Mouse (Mus musculus): ENCODE results near the gene Dnal4. TPM values are rescaled to one million over a fixed set of nuclear protein-coding genes. Genes with fewer than 3 reads are reported as not detected.

Gene Dnal4
- polyA plus RNA-seq, 1 experiment from 2014 or later = 40.9 TPM

DNA sequence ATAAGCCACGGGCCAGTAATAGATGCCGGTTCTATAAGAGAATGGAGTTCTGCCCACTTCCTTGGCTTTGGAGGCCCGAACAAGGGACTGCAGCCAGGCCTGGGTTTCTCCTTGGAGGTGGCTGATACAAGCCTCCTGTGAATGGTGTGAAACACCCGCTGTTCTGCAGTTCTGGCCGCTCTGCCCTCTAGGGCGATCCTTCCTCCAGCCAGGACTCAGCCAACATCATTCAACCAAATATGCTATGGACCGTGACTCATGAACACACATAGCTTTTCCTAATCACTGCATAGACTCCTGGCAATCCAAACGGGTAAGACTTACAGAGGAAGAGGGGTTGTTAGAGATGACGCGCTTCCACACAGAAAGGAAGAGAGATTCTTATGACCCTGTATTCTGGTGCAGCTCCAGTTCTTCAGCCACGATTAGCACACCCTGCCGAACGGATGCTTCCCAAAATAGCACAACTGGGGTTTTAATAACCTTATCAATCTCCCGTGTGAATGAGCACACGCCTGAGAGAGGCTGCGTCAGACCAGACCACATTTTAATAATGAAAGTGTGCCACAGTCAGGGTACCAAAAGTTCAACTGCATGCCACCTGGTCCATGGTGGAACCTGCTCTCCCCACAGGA, 10.2 kb downstream of the Dnal4 start:
- no peaks in the 10 kb centered on the region for H3K27me3 ChIP-seq (ENCODE audit: control insufficient read depth, insufficient read depth, low read length)
- H3K4me3 ChIP-seq (ENCODE audit: control insufficient read depth in 1 of 2, insufficient read depth in 1 of 2, low read depth in 1 of 2, low read length in 2 of 2) = no peak overlapping the region; a peak in 1 of 4 replicates
- no peaks in the 10 kb centered on the region for H3K9me3 ChIP-seq (ENCODE audit: control insufficient read depth, low read length)
- peak overlapping the region; percentile 43 for H3K4me2 ChIP-seq (ENCODE audit: low read length)
- ATAC-seq (ENCODE audit: insufficient number of reproducible peaks, insufficient read depth, low FRiP score, low read depth) = no peak
- H3K36me3 ChIP-seq (ENCODE audit: control insufficient read depth, insufficient read depth, low read length) = peaks cover 20% of the 10 kb centered on the region
- WGBS = 46% methylated on average over 16 of the region's 16 CpGs
- peak overlapping the region; percentile 43 to 68 for H3K27ac ChIP-seq (replicated peaks in 1 of 2; ENCODE audit: control insufficient read depth in 1 of 2, insufficient read depth in 1 of 2, low read depth in 2 of 2, low read length in 2 of 2)
- H3K9ac ChIP-seq (ENCODE audit: low read length) = peak overlapping the region; percentile 45; the same call in 1 of the 2 replicates
- peaks cover 35 to 60% of the 10 kb centered on the region in 2 experiments for H3K4me1 ChIP-seq (ENCODE audit: control insufficient read depth in 2 of 2, insufficient read depth in 2 of 2, low read length in 2 of 2)

DNA sequence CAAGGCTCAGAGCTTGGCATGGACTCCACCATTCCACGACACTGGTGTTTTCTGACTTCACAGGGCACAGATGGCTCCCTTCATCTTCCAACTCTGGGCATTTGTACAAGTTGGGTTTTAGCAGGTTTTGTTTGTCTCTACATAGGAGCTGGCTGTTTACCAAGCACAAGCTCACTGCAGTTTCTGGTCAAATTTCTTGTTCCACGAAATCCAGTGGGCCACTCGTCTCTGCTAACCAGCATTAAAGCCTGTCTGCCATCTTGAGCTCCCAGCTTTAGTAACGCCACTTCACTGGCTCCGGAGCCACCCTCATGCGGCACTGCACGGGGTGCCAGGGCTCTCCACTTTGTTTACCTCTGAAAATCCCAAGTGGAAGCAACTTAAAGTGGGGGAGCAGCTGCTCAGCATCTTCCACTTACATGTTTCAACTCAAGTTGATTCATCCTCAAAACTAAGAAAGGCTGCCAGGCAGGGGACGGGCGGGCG, 11.0 kb downstream of the Dnal4 start:
- peak overlapping the region; percentile 43; the same call in 1 of the 2 replicates for H3K4me2 ChIP-seq (ENCODE audit: low read length)
- peaks cover 35 to 60% of the 10 kb centered on the region in 2 experiments for H3K4me1 ChIP-seq (ENCODE audit: control insufficient read depth in 2 of 2, insufficient read depth in 2 of 2, low read length in 2 of 2)
- peaks cover 27% of the 10 kb centered on the region for H3K36me3 ChIP-seq (ENCODE audit: control insufficient read depth, insufficient read depth, low read length)
- no peak for ATAC-seq (ENCODE audit: insufficient number of reproducible peaks, insufficient read depth, low FRiP score, low read depth)
- no peak overlapping the region; a peak in 1 of 4 replicates for H3K27ac ChIP-seq (replicated peaks in 1 of 2; ENCODE audit: control insufficient read depth in 1 of 2, insufficient read depth in 1 of 2, low read depth in 2 of 2, low read length in 2 of 2)
- H3K9ac ChIP-seq (ENCODE audit: low read length) = no peak overlapping the region
- H3K4me3 ChIP-seq (ENCODE audit: control insufficient read depth in 1 of 2, insufficient read depth in 1 of 2, low read depth in 1 of 2, low read length in 2 of 2) = no peak overlapping the region
- no peaks in the 10 kb centered on the region for H3K9me3 ChIP-seq (ENCODE audit: control insufficient read depth, low read length)
- no peaks in the 10 kb centered on the region for H3K27me3 ChIP-seq (ENCODE audit: control insufficient read depth, insufficient read depth, low read length)
- WGBS = 90% methylated on average over 10 of the region's 10 CpGs

DNA sequence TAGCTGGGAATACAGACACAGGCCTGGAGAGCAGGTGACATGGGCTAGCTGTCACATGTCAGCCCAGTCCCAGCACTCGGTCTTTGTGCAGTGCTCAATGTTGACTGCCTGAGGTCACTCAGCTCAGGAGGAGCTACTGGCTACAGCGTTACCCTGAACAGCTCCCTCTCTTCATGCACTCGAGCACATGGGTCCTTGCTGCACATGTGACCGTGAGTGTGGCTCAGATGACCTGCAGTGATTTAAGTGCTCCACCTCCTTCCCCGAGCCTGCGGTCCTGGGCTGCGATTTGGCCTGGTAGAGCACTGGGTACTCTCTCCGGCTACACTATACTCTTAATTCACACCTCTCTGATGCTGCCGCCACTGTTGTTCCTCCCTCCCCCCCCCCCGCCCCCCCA, 11.5 kb downstream of the Dnal4 start:
- Histone ChIP-seq H3K4me3 (ENCODE audit: control insufficient read depth in 1 of 2, insufficient read depth in 1 of 2, low read depth in 1 of 2, low read length in 2 of 2) (no peak overlapping the region), H3K9me3 (ENCODE audit: control insufficient read depth, low read length) (no peaks in the 10 kb centered on the region), H3K27me3 (ENCODE audit: control insufficient read depth, insufficient read depth, low read length) (no peaks in the 10 kb centered on the region), H3K36me3 (ENCODE audit: control insufficient read depth, insufficient read depth, low read length) (peaks cover 31% of the 10 kb centered on the region), H3K27ac (replicated peaks in 1 of 2; ENCODE audit: control insufficient read depth in 1 of 2, insufficient read depth in 1 of 2, low read depth in 2 of 2, low read length in 2 of 2) (no peak overlapping the region), H3K4me2 (ENCODE audit: low read length) (no peak overlapping the region), H3K9ac (ENCODE audit: low read length) (no peak overlapping the region), H3K4me1 (ENCODE audit: control insufficient read depth in 2 of 2, insufficient read depth in 2 of 2, low read length in 2 of 2) (peaks cover 32 to 56% of the 10 kb centered on the region in 2 experiments)
- WGBS = 38% methylated on average over 10 of the region's 10 CpGs
- no peak for ATAC-seq (ENCODE audit: insufficient number of reproducible peaks, insufficient read depth, low FRiP score, low read depth)

DNA sequence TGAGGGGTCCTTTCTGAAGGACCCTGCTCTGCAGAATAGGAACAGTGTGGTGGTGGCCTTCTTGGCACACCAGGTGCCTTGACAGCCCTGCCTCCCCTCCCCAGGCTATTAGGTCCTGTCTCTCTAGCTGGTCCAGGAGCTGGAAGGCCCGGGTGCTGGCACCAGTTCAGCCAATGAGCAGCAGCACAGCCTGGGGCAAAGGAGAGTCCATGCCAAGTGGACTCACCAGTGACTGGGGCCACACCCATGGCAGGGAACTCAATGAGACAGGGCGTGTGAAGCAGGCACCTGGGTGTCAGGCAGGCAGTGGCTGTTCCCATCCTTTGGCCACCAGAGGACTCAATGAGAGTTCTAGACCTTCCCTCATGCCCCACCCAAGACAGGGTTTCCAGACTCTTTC, 12.3 kb downstream of the Dnal4 start:
- H3K27ac ChIP-seq (replicated peaks in 1 of 2; ENCODE audit: control insufficient read depth in 1 of 2, insufficient read depth in 1 of 2, low read depth in 2 of 2, low read length in 2 of 2) = no peak overlapping the region
- no peaks in the 10 kb centered on the region for H3K9me3 ChIP-seq (ENCODE audit: control insufficient read depth, low read length)
- H3K9ac ChIP-seq (ENCODE audit: low read length) = no peak overlapping the region
- no peak for ATAC-seq (ENCODE audit: insufficient number of reproducible peaks, insufficient read depth, low FRiP score, low read depth)
- H3K4me1 ChIP-seq (ENCODE audit: control insufficient read depth in 2 of 2, insufficient read depth in 2 of 2, low read length in 2 of 2) = peaks cover 25 to 48% of the 10 kb centered on the region in 2 experiments
- H3K27me3 ChIP-seq (ENCODE audit: control insufficient read depth, insufficient read depth, low read length) = no peaks in the 10 kb centered on the region
- H3K36me3 ChIP-seq (ENCODE audit: control insufficient read depth, insufficient read depth, low read length) = peaks cover 35% of the 10 kb centered on the region
- 77% methylated on average over 2 of the region's 2 CpGs for WGBS
- no peak overlapping the region for H3K4me3 ChIP-seq (ENCODE audit: control insufficient read depth in 1 of 2, insufficient read depth in 1 of 2, low read depth in 1 of 2, low read length in 2 of 2)
- no peak overlapping the region for H3K4me2 ChIP-seq (ENCODE audit: low read length)

DNA sequence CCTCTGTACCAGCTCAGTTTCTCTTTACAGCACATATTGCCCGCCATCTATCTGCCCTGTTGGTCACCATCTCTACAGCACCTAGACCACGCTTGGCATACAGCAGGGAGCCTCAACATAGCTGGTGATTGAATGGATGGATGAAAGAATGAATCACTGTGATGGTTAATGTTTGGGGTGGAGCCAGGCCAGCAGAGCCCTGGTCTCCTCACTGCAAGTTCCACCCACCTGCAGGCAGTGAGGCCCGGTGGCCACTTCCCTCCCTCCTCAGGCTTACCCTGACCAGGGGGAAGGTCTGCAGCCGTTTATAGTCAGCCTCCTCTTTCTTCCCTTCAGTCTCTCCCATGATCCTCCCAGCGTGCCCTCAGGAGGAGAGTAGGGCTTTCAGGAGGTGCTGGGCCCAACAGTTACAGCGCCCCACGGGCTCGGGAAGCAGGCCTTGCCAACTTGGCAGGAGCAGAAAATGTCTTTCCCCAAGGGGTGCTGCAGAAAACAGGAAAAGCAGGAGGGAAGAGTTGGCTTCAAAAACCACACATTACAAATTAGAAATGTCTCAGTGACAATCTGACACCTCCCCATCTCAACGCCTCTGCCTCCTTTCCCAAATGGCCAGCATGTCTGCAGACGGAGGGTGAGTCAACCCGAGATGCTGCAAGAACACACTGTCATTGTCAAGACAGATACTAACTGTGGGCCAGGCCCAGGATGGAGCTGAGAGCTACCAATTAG, 12.9 kb downstream of the Dnal4 start:
- H3K36me3 ChIP-seq (ENCODE audit: control insufficient read depth, insufficient read depth, low read length) = peaks cover 35% of the 10 kb centered on the region
- no peak overlapping the region for H3K4me3 ChIP-seq (ENCODE audit: control insufficient read depth in 1 of 2, insufficient read depth in 1 of 2, low read depth in 1 of 2, low read length in 2 of 2)
- H3K27me3 ChIP-seq (ENCODE audit: control insufficient read depth, insufficient read depth, low read length) = no peaks in the 10 kb centered on the region
- no peak overlapping the region for H3K4me2 ChIP-seq (ENCODE audit: low read length)
- peaks cover 23 to 42% of the 10 kb centered on the region in 2 experiments for H3K4me1 ChIP-seq (ENCODE audit: control insufficient read depth in 2 of 2, insufficient read depth in 2 of 2, low read length in 2 of 2)
- no peak overlapping the region for H3K9ac ChIP-seq (ENCODE audit: low read length)
- no peak for ATAC-seq (ENCODE audit: insufficient number of reproducible peaks, insufficient read depth, low FRiP score, low read depth)
- H3K9me3 ChIP-seq (ENCODE audit: control insufficient read depth, low read length) = no peaks in the 10 kb centered on the region
- H3K27ac ChIP-seq (replicated peaks in 1 of 2; ENCODE audit: control insufficient read depth in 1 of 2, insufficient read depth in 1 of 2, low read depth in 2 of 2, low read length in 2 of 2) = no peak overlapping the region
- 79% methylated on average over 11 of the region's 11 CpGs for WGBS

DNA sequence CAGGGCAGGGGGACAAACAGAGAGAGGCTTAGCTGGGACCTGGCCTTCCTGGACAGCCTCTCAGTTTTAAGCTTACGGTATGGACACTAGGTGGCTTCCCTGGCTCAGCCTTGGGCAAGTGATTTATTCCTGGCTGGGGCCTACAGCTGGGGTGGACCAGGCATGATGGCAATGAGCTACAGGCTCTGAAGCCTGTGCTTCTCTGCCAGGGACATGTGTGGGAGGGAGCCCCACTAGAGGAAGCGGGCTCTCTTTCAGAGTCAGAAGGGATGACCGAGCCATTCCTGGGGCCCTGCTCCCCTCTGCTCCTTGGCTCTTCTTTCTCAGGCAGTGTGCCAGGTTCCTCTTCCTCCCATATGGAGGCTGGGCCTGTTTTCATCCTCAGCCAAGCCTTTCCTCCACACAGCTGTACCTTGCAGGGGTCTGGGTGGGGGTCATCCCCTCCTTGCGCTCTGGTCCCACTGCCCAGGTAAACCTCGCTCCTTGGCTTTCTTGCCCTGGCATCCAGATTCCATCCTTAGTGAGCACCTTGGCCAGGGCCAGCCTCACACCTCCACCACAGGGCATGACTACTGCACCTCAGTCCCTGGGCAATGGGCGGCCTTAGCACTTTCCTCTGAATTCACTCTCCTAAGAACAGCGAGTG, 13.9 kb downstream of the Dnal4 start:
- Histone ChIP-seq H3K4me3 (ENCODE audit: control insufficient read depth in 1 of 2, insufficient read depth in 1 of 2, low read depth in 1 of 2, low read length in 2 of 2) (no peak overlapping the region), H3K4me1 (ENCODE audit: control insufficient read depth in 2 of 2, insufficient read depth in 2 of 2, low read length in 2 of 2) (peaks cover 23 to 32% of the 10 kb centered on the region in 2 experiments), H3K9me3 (ENCODE audit: control insufficient read depth, low read length) (no peaks in the 10 kb centered on the region), H3K9ac (ENCODE audit: low read length) (no peak overlapping the region), H3K27me3 (ENCODE audit: control insufficient read depth, insufficient read depth, low read length) (no peaks in the 10 kb centered on the region), H3K27ac (replicated peaks in 1 of 2; ENCODE audit: control insufficient read depth in 1 of 2, insufficient read depth in 1 of 2, low read depth in 2 of 2, low read length in 2 of 2) (no peak overlapping the region), H3K4me2 (ENCODE audit: low read length) (no peak overlapping the region), H3K36me3 (ENCODE audit: control insufficient read depth, insufficient read depth, low read length) (peaks cover 35% of the 10 kb centered on the region)
- 79% methylated on average over 7 of the region's 7 CpGs for WGBS
- no peak for ATAC-seq (ENCODE audit: insufficient number of reproducible peaks, insufficient read depth, low FRiP score, low read depth)

DNA sequence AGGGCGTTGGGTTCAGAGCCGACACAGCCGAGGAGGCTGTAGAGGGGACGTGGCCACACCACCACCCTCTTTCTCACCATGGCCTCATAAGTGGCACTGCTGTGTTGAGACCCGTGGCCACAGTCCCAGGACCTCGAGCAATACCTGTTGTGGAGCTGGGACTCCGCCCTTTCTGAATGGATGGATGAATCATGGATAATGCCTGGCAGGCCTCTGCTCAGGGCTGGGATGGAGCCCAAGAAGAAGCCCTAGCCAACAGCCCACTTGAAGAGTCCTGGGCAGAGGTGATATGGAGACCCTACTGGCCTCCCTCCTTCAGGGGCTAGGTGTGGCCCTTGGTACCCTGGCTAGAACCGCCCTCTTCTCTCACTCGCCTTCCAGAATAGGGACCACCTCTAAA, 14.6 kb downstream of the Dnal4 start:
- ATAC-seq (ENCODE audit: insufficient number of reproducible peaks, insufficient read depth, low FRiP score, low read depth) = no peak
- H3K9ac ChIP-seq (ENCODE audit: low read length) = no peak overlapping the region
- H3K36me3 ChIP-seq (ENCODE audit: control insufficient read depth, insufficient read depth, low read length) = peaks cover 35% of the 10 kb centered on the region
- peaks cover 16 to 25% of the 10 kb centered on the region in 2 experiments for H3K4me1 ChIP-seq (ENCODE audit: control insufficient read depth in 2 of 2, insufficient read depth in 2 of 2, low read length in 2 of 2)
- H3K9me3 ChIP-seq (ENCODE audit: control insufficient read depth, low read length) = no peaks in the 10 kb centered on the region
- H3K4me3 ChIP-seq (ENCODE audit: control insufficient read depth in 1 of 2, insufficient read depth in 1 of 2, low read depth in 1 of 2, low read length in 2 of 2) = no peak overlapping the region
- 92% methylated on average over 9 of the region's 9 CpGs for WGBS
- no peak overlapping the region for H3K27ac ChIP-seq (replicated peaks in 1 of 2; ENCODE audit: control insufficient read depth in 1 of 2, insufficient read depth in 1 of 2, low read depth in 2 of 2, low read length in 2 of 2)
- no peak overlapping the region for H3K4me2 ChIP-seq (ENCODE audit: low read length)
- no peaks in the 10 kb centered on the region for H3K27me3 ChIP-seq (ENCODE audit: control insufficient read depth, insufficient read depth, low read length)

Measured in heart, embryonic 14.5 days (tissue).